ENCODE assay signal across 23 mouse cellular contexts in the genomic region with DNA sequence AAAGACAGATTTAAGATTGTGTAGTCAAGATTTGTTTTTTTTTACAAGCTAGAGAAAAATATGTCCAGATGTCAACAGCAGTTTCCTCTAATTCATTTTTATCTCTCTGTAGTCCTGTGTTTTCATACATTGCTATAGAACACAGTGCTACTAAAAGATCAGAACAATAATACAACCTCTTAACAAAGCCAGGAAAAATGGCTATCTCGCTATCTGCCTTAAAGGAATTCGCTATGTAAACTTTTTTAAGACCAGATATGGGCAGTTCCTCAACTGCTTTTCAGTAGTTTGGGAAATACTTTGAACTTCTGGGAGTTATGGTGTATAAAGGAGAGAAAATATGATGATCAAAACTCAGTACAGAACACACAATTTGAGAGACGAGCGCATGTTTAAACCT. TPM values are rescaled to one million over a fixed set of nuclear protein-coding genes. Genes with fewer than 3 reads are reported as not detected.
DNase-seq lines count a peak whose midpoint lies in the region; ATAC-seq and TF ChIP-seq lines count a peak whose summit lies in the region.
"Had no signal": no experiment of that assay in that cellular context is flagged by ENCODE, and none has a peak within 500 bp of the region (broad histone marks: within the 10 kb centered on the region; RNA-seq: fewer than 3 reads in every experiment).

No protein-coding gene starts in this region.

- H3K4me3 ChIP-seq in kidney, postnatal 0 days (replicated peaks; ENCODE audit: low read depth, low read length), result no peak overlapping the region
- no peak overlapping the region for H3K4me3 ChIP-seq in liver, postnatal 0 days (ENCODE audit: low read depth, low read length)
- H3K4me3 ChIP-seq in liver, embryonic 11.5 days (ENCODE audit: low read depth, low read length), result no peak overlapping the region
- H3K4me3 ChIP-seq in lung, embryonic 16.5 days (ENCODE audit: low read length), result no peak overlapping the region
- H3K4me3 ChIP-seq in lung, postnatal 0 days (ENCODE audit: low read depth, low read length), result no peak overlapping the region

- no peak overlapping the region for H3K27ac ChIP-seq in kidney, postnatal 0 days
- H3K27ac ChIP-seq in liver, postnatal 0 days (ENCODE audit: low read depth), result no peak overlapping the region
- no peak overlapping the region for H3K27ac ChIP-seq in liver, embryonic 11.5 days (ENCODE audit: low read depth, low read length)
- peak overlapping the region; percentile 43 for H3K27ac ChIP-seq in lung, embryonic 16.5 days (ENCODE audit: low read length)
- no peak overlapping the region for H3K27ac ChIP-seq in lung, postnatal 0 days (ENCODE audit: low read length)

- TF ChIP-seq CTCF in kidney, postnatal 0 days (IDR thresholded peaks at IDR 0.05; ENCODE audit: low read depth), result no peak
- TF ChIP-seq CTCF in liver, postnatal 0 days (IDR thresholded peaks at IDR 0.05; ENCODE audit: low read depth), result no peak
- no peak for TF ChIP-seq CTCF in lung, postnatal 0 days (IDR thresholded peaks at IDR 0.05)

- ATAC-seq in kidney, postnatal 0 days (replicated peaks; ENCODE audit: low FRiP score, low read depth), result no peak
- ATAC-seq in liver, postnatal 0 days, result no peak
- ATAC-seq in liver, embryonic 11.5 days (replicated peaks; ENCODE audit: low FRiP score), result no peak
- ATAC-seq in lung, embryonic 16.5 days (ENCODE audit: low read depth), result no peak
- ATAC-seq in lung, postnatal 0 days, result peak; percentile 40; the same call in 1 of the 2 replicates
- ATAC-seq: activated CD4-positive, CD25-positive, alpha-beta regulatory T cell, adult 4 months; CD4-positive, CD25-positive, alpha-beta regulatory T cell, adult 4 months; Patski had no signal

- no peak overlapping the region for H3K9ac ChIP-seq in kidney, postnatal 0 days (ENCODE audit: low read depth, low read length)
- no peak overlapping the region for H3K9ac ChIP-seq in liver, postnatal 0 days (replicated peaks)
- H3K9ac ChIP-seq in liver, embryonic 11.5 days (ENCODE audit: low read depth, low read length), result no peak overlapping the region
- no peak overlapping the region for H3K9ac ChIP-seq in lung, embryonic 16.5 days (ENCODE audit: low read length)
- no peak overlapping the region for H3K9ac ChIP-seq in lung, postnatal 0 days (replicated peaks; ENCODE audit: low read depth)

- WGBS in kidney, postnatal 0 days, result 71% methylated on average over 4 of the region's 4 CpGs
- 78% methylated on average over 4 of the region's 4 CpGs for WGBS in liver, postnatal 0 days (ENCODE audit: insufficient replicate concordance)
- WGBS in liver, embryonic 11.5 days, result 81% methylated on average over 4 of the region's 4 CpGs
- WGBS in lung, embryonic 16.5 days, result 42% methylated on average over 4 of the region's 4 CpGs
- 46% methylated on average over 4 of the region's 4 CpGs for WGBS in lung, postnatal 0 days

- H3K4me1 ChIP-seq in kidney, postnatal 0 days (replicated peaks; ENCODE audit: insufficient read depth, low read length), result no peaks in the 10 kb centered on the region
- no peaks in the 10 kb centered on the region for H3K4me1 ChIP-seq in liver, postnatal 0 days (ENCODE audit: insufficient read depth)
- H3K4me1 ChIP-seq in liver, embryonic 11.5 days (replicated peaks; ENCODE audit: control insufficient read depth, insufficient read depth, low read length), result no peaks in the 10 kb centered on the region
- H3K4me1 ChIP-seq in lung, embryonic 16.5 days (replicated peaks; ENCODE audit: control insufficient read depth, insufficient read depth, low read length), result no peaks in the 10 kb centered on the region
- H3K4me1 ChIP-seq in lung, postnatal 0 days (ENCODE audit: insufficient read depth, low read depth, low read length), result no peaks in the 10 kb centered on the region

- H3K27me3 ChIP-seq in kidney, postnatal 0 days (ENCODE audit: insufficient read depth, low read length), result no peaks in the 10 kb centered on the region; the same call in 1 of the 2 replicates
- H3K27me3 ChIP-seq in liver, postnatal 0 days (ENCODE audit: insufficient read depth, low read length), result no peaks in the 10 kb centered on the region
- H3K27me3 ChIP-seq in liver, embryonic 11.5 days (replicated peaks; ENCODE audit: control insufficient read depth, insufficient read depth, low read length), result no peaks in the 10 kb centered on the region
- no peaks in the 10 kb centered on the region for H3K27me3 ChIP-seq in lung, embryonic 16.5 days (ENCODE audit: control insufficient read depth, insufficient read depth, low read depth, low read length)
- H3K27me3 ChIP-seq in lung, postnatal 0 days (replicated peaks; ENCODE audit: insufficient read depth, low read length), result no peaks in the 10 kb centered on the region
- H3K27me3 ChIP-seq: CH12.LX had no signal

- H3K36me3 ChIP-seq in kidney, postnatal 0 days (ENCODE audit: insufficient read depth, low read length), result no peaks in the 10 kb centered on the region
- H3K36me3 ChIP-seq in liver, postnatal 0 days (replicated peaks; ENCODE audit: insufficient read depth, low read length), result no peaks in the 10 kb centered on the region
- no peaks in the 10 kb centered on the region for H3K36me3 ChIP-seq in liver, embryonic 11.5 days (ENCODE audit: control insufficient read depth, insufficient read depth, low read length)
- H3K36me3 ChIP-seq in lung, embryonic 16.5 days (ENCODE audit: control insufficient read depth, insufficient read depth, low read length), result no peaks in the 10 kb centered on the region
- H3K36me3 ChIP-seq in lung, postnatal 0 days (ENCODE audit: insufficient read depth, low read length), result no peaks in the 10 kb centered on the region
- H3K36me3 ChIP-seq: G1E had no signal

- peak; percentile 32; the same call in 1 of the 2 replicates for TF ChIP-seq EP300 in liver, postnatal 0 days (IDR thresholded peaks at IDR 0.05; ENCODE audit: low read depth)
- peak; percentile 58 for TF ChIP-seq EP300 in lung, postnatal 0 days (IDR thresholded peaks at IDR 0.05)

- H3K9me3 ChIP-seq in kidney, postnatal 0 days (replicated peaks; ENCODE audit: low read length), result no peaks in the 10 kb centered on the region
- no peaks in the 10 kb centered on the region for H3K9me3 ChIP-seq in liver, postnatal 0 days (ENCODE audit: low read length)
- no peaks in the 10 kb centered on the region for H3K9me3 ChIP-seq in liver, embryonic 11.5 days (ENCODE audit: control insufficient read depth, low read length)
- H3K9me3 ChIP-seq in lung, embryonic 16.5 days (ENCODE audit: control insufficient read depth, low read length), result no peaks in the 10 kb centered on the region
- H3K9me3 ChIP-seq in lung, postnatal 0 days (ENCODE audit: low read length), result no peaks in the 10 kb centered on the region
- H3K9me3 ChIP-seq: G1E had no signal

- DNase-seq in kidney, postnatal 0 days (ENCODE audit: low spot score), result peak; percentile 31
- DNase-seq in kidney, postnatal 25 days, result no peak
- no peak for DNase-seq in liver, postnatal 0 days
- no peak for DNase-seq in liver, embryonic 11.5 days (ENCODE audit: low spot score)
- no peak for DNase-seq in lung, postnatal 14 days
- peak; percentile 21 for DNase-seq in lung, postnatal 0 days (ENCODE audit: low spot score)
- no peak for DNase-seq in lung, postnatal 25 days (ENCODE audit: low spot score)
- DNase-seq: adrenal gland, adult 2 months; adrenal gland, adult 8-10 months; adrenal gland, postnatal 10 days; adrenal gland, postnatal 14 days; adrenal gland, postnatal 25 days; adrenal gland, postnatal 36 days; B cell, adult 2 months; cerebellum, adult 11 months; cerebellum, adult 11-12 months had no signal

- no peak overlapping the region for H3K4me2 ChIP-seq in kidney, postnatal 0 days (ENCODE audit: low read length)
- H3K4me2 ChIP-seq in liver, postnatal 0 days (ENCODE audit: low read depth, low read length), result no peak overlapping the region
- H3K4me2 ChIP-seq in liver, embryonic 11.5 days, result no peak overlapping the region
- no peak overlapping the region for H3K4me2 ChIP-seq in lung, embryonic 16.5 days (ENCODE audit: low read depth, low read length)
- H3K4me2 ChIP-seq in lung, postnatal 0 days (replicated peaks; ENCODE audit: low read depth, low read length), result no peak overlapping the region

RNA-seq across cellular contexts. Expression of a gene that starts 22.4 kb away (rescaled TPM):
- 125 and 131 TPM in 2 replicates for polyA plus RNA-seq in kidney, postnatal 0 days (2015; fragmentation: Nextera tagmentation; extraction: Ambion mirVana)
- polyA plus RNA-seq in liver, postnatal 0 days (2015; fragmentation: Nextera tagmentation; extraction: Ambion mirVana), result 50.6 and 55.7 TPM in 2 replicates
- polyA plus RNA-seq in liver, embryonic 11.5 days (2014; fragmentation: Nextera tagmentation; extraction: Ambion mirVana), result 134 and 153 TPM in 2 replicates
- polyA plus RNA-seq in lung, embryonic 16.5 days (2015; fragmentation: Nextera tagmentation; extraction: Ambion mirVana), result 160 and 172 TPM in 2 replicates
- 93.7 and 100 TPM in 2 replicates for polyA plus RNA-seq in lung, postnatal 0 days (2015; fragmentation: Nextera tagmentation; extraction: Ambion mirVana)

RNA-seq across cellular contexts. Expression of a gene that starts 22.4 kb away (rescaled TPM):
- 4.8 and 5.2 TPM in 2 replicates for polyA plus RNA-seq in kidney, postnatal 0 days (2015; fragmentation: Nextera tagmentation; extraction: Ambion mirVana)
- 2.8 and 3.2 TPM in 2 replicates for polyA plus RNA-seq in liver, postnatal 0 days (2015; fragmentation: Nextera tagmentation; extraction: Ambion mirVana)
- polyA plus RNA-seq in liver, embryonic 11.5 days (2014; fragmentation: Nextera tagmentation; extraction: Ambion mirVana), result 8.4 and 8.9 TPM in 2 replicates
- polyA plus RNA-seq in lung, embryonic 16.5 days (2015; fragmentation: Nextera tagmentation; extraction: Ambion mirVana), result 6.9 TPM in 2 replicates
- 3.9 and 4.1 TPM in 2 replicates for polyA plus RNA-seq in lung, postnatal 0 days (2015; fragmentation: Nextera tagmentation; extraction: Ambion mirVana)

RNA-seq across cellular contexts. Expression of a gene that starts 37.9 kb away (rescaled TPM):
- 527 and 613 TPM in 2 replicates for polyA plus RNA-seq in kidney, postnatal 0 days (2015; fragmentation: Nextera tagmentation; extraction: Ambion mirVana)
- 306 and 323 TPM in 2 replicates for polyA plus RNA-seq in liver, postnatal 0 days (2015; fragmentation: Nextera tagmentation; extraction: Ambion mirVana)
- 539 and 608 TPM in 2 replicates for polyA plus RNA-seq in liver, embryonic 11.5 days (2014; fragmentation: Nextera tagmentation; extraction: Ambion mirVana)
- polyA plus RNA-seq in lung, embryonic 16.5 days (2015; fragmentation: Nextera tagmentation; extraction: Ambion mirVana), result 359 and 439 TPM in 2 replicates
- 278 and 304 TPM in 2 replicates for polyA plus RNA-seq in lung, postnatal 0 days (2015; fragmentation: Nextera tagmentation; extraction: Ambion mirVana)

RNA-seq across cellular contexts. Expression of a gene that starts 40.0 kb away (rescaled TPM):
- 0.47 and 0.79 TPM in 2 replicates for polyA plus RNA-seq in kidney, postnatal 0 days (2015; fragmentation: Nextera tagmentation; extraction: Ambion mirVana)
- polyA plus RNA-seq in liver, postnatal 0 days (2015; fragmentation: Nextera tagmentation; extraction: Ambion mirVana), result 10.9 and 11.9 TPM in 2 replicates
- 40.2 and 43.5 TPM in 2 replicates for polyA plus RNA-seq in liver, embryonic 11.5 days (2014; fragmentation: Nextera tagmentation; extraction: Ambion mirVana)
- polyA plus RNA-seq in lung, embryonic 16.5 days (2015; fragmentation: Nextera tagmentation; extraction: Ambion mirVana), result 1.9 and 2.1 TPM in 2 replicates
- 2.2 and 2.7 TPM in 2 replicates for polyA plus RNA-seq in lung, postnatal 0 days (2015; fragmentation: Nextera tagmentation; extraction: Ambion mirVana)
- polyA plus RNA-seq: C2C12, Patski had no signal

Comparison
In these comparisons a context has a peak if more than half of its experiments do, and no peak if none do; other contexts are left out.
1. DNase-seq: peak in kidney, postnatal 0 days (single experiment) and lung, postnatal 0 days (single experiment); none in kidney, postnatal 25 days (0 of 2), liver, postnatal 0 days (single experiment), liver, embryonic 11.5 days (single experiment), lung, postnatal 14 days (single experiment) and lung, postnatal 25 days (single experiment).